Mouse (Mus musculus): ENCODE data around the gene Inhbc. TPM values are rescaled to one million over a fixed set of nuclear protein-coding genes. Genes with fewer than 3 reads are reported as not detected.

Gene Inhbc
- total RNA-seq, 1 experiment from 2014 or later = not detected

DNA sequence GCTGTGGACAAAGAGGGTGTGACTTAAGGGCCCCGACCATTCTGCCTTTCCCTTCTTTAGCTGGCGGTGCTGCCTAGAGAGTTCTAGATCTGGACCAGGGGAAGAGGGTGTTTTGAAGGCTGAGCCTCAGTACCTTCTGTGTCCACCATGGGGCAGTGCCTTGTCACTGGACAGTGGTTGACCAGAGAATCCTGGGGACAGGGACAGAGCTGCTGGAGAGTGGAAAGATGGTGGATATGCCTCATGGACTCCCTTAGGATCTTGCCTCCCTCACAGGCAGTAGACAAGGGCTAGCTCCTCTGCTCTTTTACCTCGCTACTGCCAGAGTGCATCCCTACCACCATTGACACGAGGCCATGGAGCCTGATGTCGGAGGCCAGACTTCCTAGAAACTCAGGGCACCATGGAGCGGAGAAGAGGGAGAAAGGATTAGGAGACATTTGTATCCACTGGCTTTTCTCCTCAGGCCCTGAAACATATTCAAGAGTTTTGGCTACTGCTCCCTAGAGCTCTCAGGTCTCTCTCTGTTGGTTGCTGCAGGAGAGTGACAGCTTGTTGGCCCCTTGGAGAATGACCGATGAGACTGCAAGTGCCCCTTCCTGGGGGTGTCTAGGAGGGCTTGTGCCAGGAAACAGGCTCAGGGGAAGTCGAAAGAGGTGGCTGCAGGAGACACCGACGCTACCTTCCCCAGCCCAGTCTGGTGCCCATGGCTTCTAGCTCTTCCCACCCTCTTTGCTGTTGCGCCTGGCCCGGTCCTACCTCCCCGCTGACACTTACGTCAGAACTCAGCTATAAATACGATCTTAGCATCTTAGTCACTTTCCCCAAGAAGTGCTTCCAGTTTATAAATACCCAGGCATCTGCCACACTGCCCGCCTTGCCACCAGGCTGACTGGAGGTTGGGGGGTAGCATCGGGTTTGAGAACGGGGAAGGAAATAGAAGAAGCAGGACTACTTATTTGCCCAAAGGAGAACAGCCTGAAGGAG, 16.0 kb downstream of the Inhbc start, which contains the start of gene Inhbe:
Gene Inhbe, minus strand, starts transcription at position 503 of the 987 bp plus-strand sequence.
- ATAC-seq (ENCODE audit: extremely low read depth, insufficient number of reproducible peaks, low FRiP score, poor library complexity, severe bottlenecking) = no peak

DNA sequence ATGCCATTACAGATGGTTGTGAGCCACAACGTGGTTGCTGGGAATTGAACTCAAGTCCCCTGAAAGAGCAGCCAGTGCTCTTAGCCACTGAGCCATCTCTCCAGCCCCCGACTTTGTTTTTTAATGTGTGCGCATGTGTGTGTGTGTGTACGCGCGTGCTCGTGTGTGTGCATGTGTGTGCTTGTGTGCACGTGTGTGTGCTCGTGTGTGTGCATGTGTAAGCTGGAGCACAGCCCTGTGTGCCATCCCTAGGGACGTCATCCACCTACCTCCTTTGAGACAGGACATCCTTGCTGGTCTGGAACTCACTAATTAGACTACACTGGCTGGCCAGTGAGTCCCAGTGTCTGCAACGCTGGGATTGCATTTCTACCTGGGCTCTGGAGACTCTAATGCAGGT, 17.5 kb downstream of the Inhbc start:
- no peak for ATAC-seq (ENCODE audit: extremely low read depth, insufficient number of reproducible peaks, low FRiP score, poor library complexity, severe bottlenecking)

DNA sequence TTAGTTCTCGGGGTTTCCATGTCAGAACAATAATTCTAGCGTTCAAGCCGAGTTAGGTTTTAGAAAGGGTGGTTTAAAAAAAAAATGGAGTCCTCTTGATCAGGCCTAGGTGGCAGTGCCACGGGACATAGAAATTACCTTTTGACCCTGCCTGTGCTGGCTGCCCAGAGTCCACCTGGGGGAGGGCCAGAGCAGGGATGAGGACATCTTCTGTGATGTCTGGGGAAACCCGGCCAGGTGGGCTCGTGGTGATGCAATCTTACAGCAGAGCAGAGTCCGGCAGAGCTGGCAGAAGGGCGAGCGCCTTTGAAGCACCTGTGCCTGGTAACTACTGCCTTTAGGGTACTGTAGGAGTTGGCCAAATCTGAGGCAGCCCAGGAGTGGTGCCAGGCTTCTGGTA, 18.0 kb downstream of the Inhbc start:
- no peak for ATAC-seq (ENCODE audit: extremely low read depth, insufficient number of reproducible peaks, low FRiP score, poor library complexity, severe bottlenecking)

DNA sequence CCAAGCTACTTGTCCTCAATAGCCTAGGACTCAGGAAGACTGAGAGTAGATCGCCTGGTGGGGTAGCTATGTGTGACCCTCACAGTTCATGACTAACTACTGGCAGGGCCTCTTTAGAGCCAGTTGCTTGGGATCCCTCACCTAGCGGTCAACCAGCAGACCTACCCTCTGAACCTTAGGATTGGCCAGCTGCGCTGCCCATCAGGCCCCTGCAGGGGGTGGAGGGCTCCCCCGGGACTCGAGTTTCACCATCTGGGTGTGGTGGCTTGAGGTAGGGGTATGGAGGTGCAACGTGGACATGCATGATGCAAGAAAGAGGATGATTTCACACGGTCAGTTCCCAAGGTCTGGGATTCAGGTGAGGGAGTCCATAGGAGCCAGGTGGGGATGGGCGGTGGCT, 18.5 kb downstream of the Inhbc start:
- ATAC-seq (ENCODE audit: extremely low read depth, insufficient number of reproducible peaks, low FRiP score, poor library complexity, severe bottlenecking) = no peak

GRCm38 (mm10) chr10:127351285-127351595, 19.0 kb downstream of the Inhbc start:
- no peak for ATAC-seq (ENCODE audit: extremely low read depth, insufficient number of reproducible peaks, low FRiP score, poor library complexity, severe bottlenecking)

- peak; percentile 85 for ATAC-seq (ENCODE audit: extremely low read depth, insufficient number of reproducible peaks, low FRiP score, poor library complexity, severe bottlenecking)
These were observed 19.5 kb downstream of the Inhbc start for GRCm38 (mm10) chr10:127350594-127351284.

- no peak for ATAC-seq (ENCODE audit: extremely low read depth, insufficient number of reproducible peaks, low FRiP score, poor library complexity, severe bottlenecking)
These were observed 20.4 kb downstream of the Inhbc start for GRCm38 (mm10) chr10:127349810-127350209.

DNA sequence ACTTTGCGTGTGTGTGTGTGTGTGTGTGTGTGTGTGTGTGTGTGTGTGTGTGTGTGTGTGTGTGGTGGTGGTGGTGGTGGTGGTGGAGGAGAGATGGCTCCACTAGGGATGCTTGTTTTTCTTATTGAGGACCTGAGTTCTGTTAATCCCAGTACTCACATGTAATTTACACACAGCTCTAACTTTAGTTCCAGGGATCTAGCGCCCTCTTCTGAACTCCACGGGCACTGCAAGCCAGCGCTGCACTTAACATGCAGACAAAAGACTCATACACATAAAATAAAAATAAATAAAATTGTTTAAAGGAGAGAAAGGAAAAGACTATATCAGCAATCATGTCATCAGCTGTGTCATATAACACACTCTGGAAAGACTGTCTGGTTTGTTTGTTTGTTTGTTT, 21.3 kb downstream of the Inhbc start:
- no peak for ATAC-seq (ENCODE audit: extremely low read depth, insufficient number of reproducible peaks, low FRiP score, poor library complexity, severe bottlenecking)

GRCm38 (mm10) chr10:127346173-127346572, 24.1 kb downstream of the Inhbc start:
- no peak for ATAC-seq (ENCODE audit: extremely low read depth, insufficient number of reproducible peaks, low FRiP score, poor library complexity, severe bottlenecking)

- no peak for ATAC-seq (ENCODE audit: extremely low read depth, insufficient number of reproducible peaks, low FRiP score, poor library complexity, severe bottlenecking)
These were observed 27.2 kb downstream of the Inhbc start for GRCm38 (mm10) chr10:127343029-127343428.

- peak; percentile 71 for ATAC-seq (ENCODE audit: extremely low read depth, insufficient number of reproducible peaks, low FRiP score, poor library complexity, severe bottlenecking)
These were observed 28.2 kb downstream of the Inhbc start, which contains the start of gene Gli1 for GRCm38 (mm10) chr10:127341891-127342639. Gene Gli1, minus strand, starts transcription at chr10:127341974.

- no peak for ATAC-seq (ENCODE audit: extremely low read depth, insufficient number of reproducible peaks, low FRiP score, poor library complexity, severe bottlenecking)
These were observed 28.9 kb downstream of the Inhbc start for GRCm38 (mm10) chr10:127341360-127341690.

- no peak for ATAC-seq (ENCODE audit: extremely low read depth, insufficient number of reproducible peaks, low FRiP score, poor library complexity, severe bottlenecking)
These were observed 29.5 kb downstream of the Inhbc start for GRCm38 (mm10) chr10:127340577-127341359.

DNA sequence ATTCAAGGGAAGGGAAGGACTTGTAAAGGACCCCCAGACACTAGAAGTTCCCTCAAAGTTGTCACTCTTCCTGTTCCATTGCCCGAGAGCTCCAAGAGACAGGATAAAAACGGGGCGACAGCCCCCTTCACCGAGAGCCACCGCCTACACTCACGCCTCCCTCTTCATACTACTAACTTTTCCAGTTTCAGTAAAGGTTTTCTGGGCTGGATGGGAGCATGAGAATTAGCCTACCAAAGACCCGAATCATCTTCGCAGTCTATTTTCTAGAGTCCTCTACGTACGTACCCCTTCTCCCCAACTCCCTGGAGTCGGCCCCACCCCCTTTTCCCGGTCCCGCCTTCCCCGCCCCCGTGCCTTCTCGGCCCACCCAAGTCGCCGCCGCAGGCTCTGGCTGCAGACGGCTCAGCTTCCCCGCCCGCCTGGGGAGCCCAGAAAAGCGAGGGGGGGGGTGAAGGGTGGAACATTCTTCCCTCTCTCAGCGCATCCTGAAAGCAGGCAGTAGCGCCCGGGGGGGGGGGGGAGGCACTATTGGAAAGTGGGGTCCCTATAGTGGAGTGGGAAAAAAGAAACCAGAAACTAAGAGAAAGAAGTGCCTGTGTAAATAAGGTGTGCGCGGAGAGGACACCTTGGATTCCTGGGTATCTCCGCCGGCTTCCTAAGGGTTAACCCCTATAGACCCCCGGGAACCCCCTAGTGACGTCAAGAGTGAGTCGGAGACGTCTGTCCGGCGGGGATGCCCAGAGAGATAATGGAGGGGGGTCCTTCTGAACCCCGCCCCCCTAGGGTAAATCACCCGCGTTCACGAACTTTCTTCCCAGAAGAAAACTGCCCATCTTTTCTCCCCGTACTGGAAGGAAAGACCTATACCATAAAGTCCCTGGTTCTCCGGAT, 30.3 kb downstream of the Inhbc start:
- ATAC-seq (ENCODE audit: extremely low read depth, insufficient number of reproducible peaks, low FRiP score, poor library complexity, severe bottlenecking) = no peak

GRCm38 (mm10) chr10:127338930-127339682, 31.1 kb downstream of the Inhbc start:
- peak; percentile 90 for ATAC-seq (ENCODE audit: extremely low read depth, insufficient number of reproducible peaks, low FRiP score, poor library complexity, severe bottlenecking)

DNA sequence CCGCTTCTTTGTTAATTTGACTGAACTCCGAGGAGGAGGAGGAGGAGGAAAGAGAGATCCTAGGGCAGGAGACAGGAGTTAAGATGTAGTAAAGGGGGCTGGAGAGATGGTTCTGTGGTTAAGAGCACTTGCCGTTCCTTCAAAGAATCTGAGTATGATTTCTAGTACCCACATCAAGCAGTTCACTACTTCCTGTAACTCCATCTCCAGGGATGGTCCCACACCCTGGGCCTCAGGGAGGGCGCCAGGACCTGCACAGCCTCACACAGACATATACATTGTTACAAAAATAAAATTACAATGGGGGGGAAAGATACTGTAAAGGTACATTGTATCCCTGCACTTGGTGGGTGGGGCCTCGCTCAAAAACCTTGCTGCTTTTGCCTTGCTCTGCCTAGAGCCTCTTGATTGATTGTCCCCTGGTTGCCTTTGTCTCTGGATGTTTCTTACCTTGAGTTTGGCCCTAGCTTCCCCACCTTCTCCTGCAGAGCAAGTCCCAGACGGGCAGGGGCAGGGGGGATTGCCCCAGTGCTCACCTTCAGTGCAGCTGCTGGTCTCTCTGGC, 32.6 kb downstream of the Inhbc start:
- no peak for ATAC-seq (ENCODE audit: extremely low read depth, insufficient number of reproducible peaks, low FRiP score, poor library complexity, severe bottlenecking)

- no peak for ATAC-seq (ENCODE audit: extremely low read depth, insufficient number of reproducible peaks, low FRiP score, poor library complexity, severe bottlenecking)
These were observed 33.3 kb downstream of the Inhbc start for GRCm38 (mm10) chr10:127336952-127337351.

All from neutrophil, adult 5-6 weeks (primary cell).